Mouse (Mus musculus) right cerebral cortex, postnatal 25 days (tissue): ENCODE measurements at regions not wholly inside any gene's neighbourhood (a gene's known extent, or its start where the extent isn't known, plus 50 kb on each side); places are given as distances from the start of the nearest gene placed in this dataset.
A peak's percentile ranks its signal among the peaks of the same experiment; 100 is the strongest.

Experiments used
- DNase-seq: peaks from one replicate; pipeline ENCODE4 v3.0.0; 2022

GRCm38 (mm10) chr12:67929842-67930241 lies 707.5 kb upstream of the Mdga2 start:
- DNase-seq, result no peak

DNA sequence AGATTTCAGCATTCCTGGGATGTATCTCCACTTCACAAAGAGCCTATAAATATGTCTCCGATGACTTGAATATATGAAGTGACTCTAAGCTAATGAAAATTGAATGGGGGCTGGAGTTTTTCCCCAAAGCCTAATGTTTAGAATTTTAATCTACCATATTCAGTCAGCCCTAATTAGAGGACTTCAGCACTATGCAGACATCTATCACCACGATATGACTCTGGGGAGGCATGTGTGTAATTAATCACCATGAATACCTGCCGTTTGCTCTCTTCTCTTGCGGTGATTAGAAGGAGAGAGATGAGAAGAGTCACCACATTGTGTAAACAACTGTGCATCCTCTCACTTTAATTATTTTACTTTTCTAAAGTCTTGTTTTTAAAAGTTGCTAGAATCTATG lies 692.3 kb upstream of the Mdga2 start:
- no peak for DNase-seq

DNA sequence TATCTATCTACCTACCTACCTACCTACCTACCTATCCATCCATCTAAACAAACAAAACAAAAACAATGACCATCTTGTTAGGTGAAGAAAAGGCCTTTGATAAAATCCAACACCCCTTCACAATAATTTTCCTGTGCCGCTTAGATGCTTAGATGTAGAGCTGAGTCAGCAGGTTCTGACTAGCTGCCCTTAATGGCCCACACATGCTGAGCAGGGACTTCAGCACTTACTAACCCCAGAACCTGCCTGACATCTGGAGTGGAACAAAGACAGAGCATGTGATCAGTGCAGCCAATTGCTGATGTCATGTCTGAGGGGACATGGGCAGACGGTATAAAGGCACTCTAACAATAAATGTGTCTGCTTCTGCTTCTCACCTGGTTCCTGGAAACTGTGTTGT lies 664.9 kb upstream of the Mdga2 start:
- DNase-seq, result no peak

GRCm38 (mm10) chr12:67862615-67863014 lies 640.3 kb upstream of the Mdga2 start:
- peak; percentile 4 for DNase-seq

GRCm38 (mm10) chr12:67860713-67861112 lies 638.4 kb upstream of the Mdga2 start:
- DNase-seq, result no peak

GRCm38 (mm10) chr12:67852625-67853024 lies 630.3 kb upstream of the Mdga2 start:
- DNase-seq, result no peak

GRCm38 (mm10) chr12:67847517-67847916 lies 625.2 kb upstream of the Mdga2 start:
- no peak for DNase-seq

DNA sequence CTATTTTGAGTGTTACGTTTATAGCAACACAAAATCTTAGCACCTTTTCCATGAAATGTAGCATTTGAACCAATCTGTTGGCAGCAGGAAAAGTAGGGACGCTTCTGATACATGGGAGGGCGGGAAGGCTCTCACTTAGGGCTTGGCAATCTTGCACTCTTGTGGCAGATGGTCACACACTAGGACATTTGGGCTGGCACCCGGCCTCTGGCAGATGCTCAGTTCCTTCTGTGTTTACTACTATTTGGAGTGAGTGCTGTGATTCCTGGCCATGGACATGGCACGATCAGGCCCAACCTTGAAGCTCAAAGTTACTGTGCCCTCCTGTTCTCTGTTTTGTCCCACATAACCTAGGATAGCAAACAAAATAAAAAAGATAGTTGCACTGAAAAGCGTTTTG lies 581.9 kb upstream of the Mdga2 start:
- DNase-seq, result no peak

DNA sequence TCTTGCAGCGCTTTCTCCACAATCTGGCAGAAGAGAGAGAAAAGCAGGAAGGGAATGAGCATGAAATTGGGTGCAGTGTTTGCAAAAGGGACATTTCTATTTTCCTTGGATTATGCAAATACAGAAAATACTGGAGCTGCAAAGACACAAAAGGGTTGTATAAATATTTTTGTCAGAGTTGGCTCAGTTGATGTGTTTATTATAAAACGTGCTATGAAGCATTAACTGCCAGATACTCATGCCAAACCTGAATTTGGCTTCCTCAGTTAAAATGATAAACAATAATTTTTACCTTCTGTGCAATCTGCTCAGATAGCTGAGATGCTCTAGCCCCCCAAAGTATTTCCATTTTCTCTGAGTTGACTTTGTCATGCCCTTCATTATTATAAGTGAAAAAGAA lies 577.4 kb upstream of the Mdga2 start:
- DNase-seq, result no peak
